Mouse (Mus musculus): ENCODE results near the gene Hes6.

DNA sequence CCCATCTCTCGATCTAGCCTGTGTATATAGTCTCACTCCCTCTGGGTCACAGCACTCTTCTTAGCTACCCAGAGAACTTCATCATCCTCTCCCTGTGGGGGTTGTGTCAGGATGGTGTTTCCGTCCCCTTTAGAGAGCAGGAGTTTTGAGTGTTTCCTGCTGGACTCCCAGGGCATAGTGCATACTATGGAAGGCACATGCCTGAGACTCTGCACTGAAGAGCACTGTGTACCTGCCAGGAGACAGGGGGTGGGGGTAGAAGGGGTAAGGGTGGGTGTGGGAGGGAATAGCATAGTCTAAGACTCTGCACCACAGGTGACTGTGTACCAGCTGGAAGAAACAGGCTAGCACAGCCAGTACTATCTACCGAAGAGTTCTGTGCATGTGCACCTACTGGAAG lies 40.5 kb upstream of the Hes6 start:
- TF ChIP-seq CTCF (IDR thresholded peaks at IDR 0.05; ENCODE audit: extremely low read depth, insufficient read depth, low read length) = no peak
- no peak for TF ChIP-seq POLR2A (IDR thresholded peaks at IDR 0.05; ENCODE audit: extremely low read depth, insufficient read depth, low read length)
